Mouse (Mus musculus): ENCODE results near the gene Sppl2c.

The Sppl2c gene

GRCm38 (mm10) chr11:104186135-104186836 lies at the start of gene Sppl2c:
TSS of gene Sppl2c (plus strand) at chr11:104186327.
- DNase-seq, result no peak

GRCm38 (mm10) chr11:104138976-104139375 lies 47.2 kb upstream of the Sppl2c start:
- DNase-seq, result peak; percentile 55 to 62

- DNase-seq, result no peak
These were observed 41.2 kb upstream of the Sppl2c start for GRCm38 (mm10) chr11:104144930-104145329.

GRCm38 (mm10) chr11:104148787-104149186 lies 37.3 kb upstream of the Sppl2c start:
- peak; percentile 66 to 71 for DNase-seq

- DNase-seq, result no peak
These were observed 35.2 kb upstream of the Sppl2c start for GRCm38 (mm10) chr11:104150911-104151310.

GRCm38 (mm10) chr11:104154332-104154731 lies 31.8 kb upstream of the Sppl2c start:
- no peak for DNase-seq

- DNase-seq, result peak; percentile 96
These were observed 31.1 kb upstream of the Sppl2c start for GRCm38 (mm10) chr11:104154820-104155635.

- no peak for DNase-seq
These were observed 30.2 kb upstream of the Sppl2c start for GRCm38 (mm10) chr11:104155899-104156298.

GRCm38 (mm10) chr11:104156391-104156790 lies 29.7 kb upstream of the Sppl2c start:
- no peak for DNase-seq

- DNase-seq, result peak; percentile 87 to 91
These were observed 28.4 kb upstream of the Sppl2c start for GRCm38 (mm10) chr11:104157603-104158259.

GRCm38 (mm10) chr11:104158260-104158907 lies 27.7 kb upstream of the Sppl2c start:
- DNase-seq, result no peak

- DNase-seq, result no peak
These were observed 26.3 kb upstream of the Sppl2c start for GRCm38 (mm10) chr11:104159769-104160272.

- no peak for DNase-seq
These were observed 25.0 kb upstream of the Sppl2c start for GRCm38 (mm10) chr11:104161153-104161552.

GRCm38 (mm10) chr11:104164257-104164656 lies 21.9 kb upstream of the Sppl2c start:
- no peak for DNase-seq

- peak; percentile 83 to 92 for DNase-seq
These were observed 14.8 kb upstream of the Sppl2c start for GRCm38 (mm10) chr11:104171281-104171781.

- DNase-seq, result no peak
These were observed 7.2 kb upstream of the Sppl2c start for GRCm38 (mm10) chr11:104178893-104179292.

GRCm38 (mm10) chr11:104179804-104180203 lies 6.3 kb upstream of the Sppl2c start:
- no peak for DNase-seq

GRCm38 (mm10) chr11:104182141-104182540 lies 4.0 kb upstream of the Sppl2c start:
- DNase-seq, result peak in 1 of 2 experiments; percentile 40

GRCm38 (mm10) chr11:104186837-104187150 lies 667 bp downstream of the Sppl2c start:
- DNase-seq, result no peak

- DNase-seq, result peak; percentile 41 to 46
These were observed 1.6 kb downstream of the Sppl2c start for GRCm38 (mm10) chr11:104187766-104188165.

GRCm38 (mm10) chr11:104190008-104190407 lies 3.9 kb downstream of the Sppl2c start:
- peak; percentile 92 to 93 for DNase-seq

GRCm38 (mm10) chr11:104195382-104195781 lies 9.3 kb downstream of the Sppl2c start:
- DNase-seq, result no peak

- DNase-seq, result peak; percentile 89 to 99
These were observed 9.7 kb downstream of the Sppl2c start for GRCm38 (mm10) chr11:104195791-104196190.
